Mouse (Mus musculus) cerebellum, adult 2 months (tissue): ENCODE data around the gene 1700069L16Rik. TPM values are rescaled to one million over a fixed set of nuclear protein-coding genes. Genes with fewer than 3 reads are reported as not detected.

Experiments used
- DNase-seq, 2 experiments: peaks; one replicate each; pipeline ENCODE4 v3.0.0; 2021
- H3K27ac ChIP-seq: fragments of 200-500 bp; 2 replicates; pipeline ENCODE4 v1.5.1; 2012; ENCODE audit warnings: low read length, control low read depth, inconsistent platforms; ENCODE audit not compliant: insufficient read depth
- H3K27me3 ChIP-seq: fragments of 200-500 bp; 2 replicates; pipeline ENCODE4 v1.6.1; 2012; ENCODE audit warnings: inconsistent platforms, mild to moderate bottlenecking, low read length, moderate library complexity; ENCODE audit not compliant: control insufficient read depth, insufficient read depth
- H3K4me1 ChIP-seq: fragments of 200-500 bp; 2 replicates; pipeline ENCODE4 v1.6.1; 2011; ENCODE audit warnings: low read length; ENCODE audit not compliant: control insufficient read depth, insufficient read depth
- H3K4me3 ChIP-seq: fragments of 200-500 bp; replicated peaks from 2 replicates; pipeline ENCODE3; 2011; ENCODE audit warnings: mild to moderate bottlenecking, low read depth, low read length, control low read depth; ENCODE audit not compliant: insufficient read depth
- CTCF ChIP-seq: fragments of 200-500 bp; IDR thresholded peaks from 2 replicates; pipeline ENCODE4 v1.5.1; 2011; ENCODE audit warnings: low read depth, mild to moderate bottlenecking, control low read depth, low read length, moderate library complexity, borderline replicate concordance; ENCODE audit not compliant: insufficient read depth
- POLR2A ChIP-seq: fragments of 200-500 bp; IDR thresholded peaks from 2 replicates; pipeline ENCODE4 v1.6.1; 2011; ENCODE audit warnings: low read length, control low read depth, borderline replicate concordance; ENCODE audit not compliant: insufficient read depth
- WGBS: fragments of 180-500 bp; shearing (Covaris S2); methylation state at CpG from one replicate; pipeline ENCODE4 v1.1.7; 2018; 5-methylcytosine and 5-hydroxymethylcytosine counted together
- polyA plus RNA-seq: library from polyadenylated mRNA; depleted of rRNA; stranded (reverse); fragments of >200 nt; gene quantifications from 2 replicates; pipeline ENCODE4 v1.2.3, GENCODE M21; 2012

1700069L16Rik gene
- polyA plus RNA-seq, 1 experiment, result 0.39 TPM

GRCm38 (mm10) chr5:113654821-113655220 lies 69.8 kb downstream of the 1700069L16Rik start:
- no peak for TF ChIP-seq CTCF
- TF ChIP-seq POLR2A, result no peak
- Histone ChIP-seq H3K4me3 (no peak overlapping the region), H3K27ac (no peak overlapping the region), H3K4me1 (peaks cover 9% of the 10 kb centered on the region), H3K27me3 (no peaks in the 10 kb centered on the region)
- WGBS, result 49% methylated on average over 12 of the region's 12 CpGs
- DNase-seq, result peak; percentile 49 to 65

GRCm38 (mm10) chr5:113654206-113654605 lies 70.4 kb downstream of the 1700069L16Rik start:
- DNase-seq, result no peak
- TF ChIP-seq CTCF (no peak), POLR2A (no peak)
- Histone ChIP-seq H3K4me3 (no peak overlapping the region), H3K4me1 (peaks cover 9% of the 10 kb centered on the region), H3K27ac (no peak overlapping the region), H3K27me3 (no peaks in the 10 kb centered on the region)
- 86% methylated on average over 11 of the region's 11 CpGs for WGBS

- Histone ChIP-seq H3K27ac (no peak overlapping the region), H3K4me3 (no peak overlapping the region), H3K4me1 (peaks cover 9% of the 10 kb centered on the region), H3K27me3 (no peaks in the 10 kb centered on the region)
- WGBS, result 69% methylated on average over 5 of the region's 5 CpGs
- no peak for TF ChIP-seq POLR2A
- TF ChIP-seq CTCF, result no peak
- DNase-seq, result no peak
Observed at GRCm38 (mm10) chr5:113652215-113652614, 72.4 kb downstream of the 1700069L16Rik start.

- DNase-seq, result peak in 1 of 2 experiments; percentile 31
- no peak within 1 kb of the TSS for H3K4me3 ChIP-seq
- 50% methylated on average over 30 of the region's 30 CpGs for WGBS
- peaks cover 9% of the 10 kb centered on the region for H3K4me1 ChIP-seq
- H3K27me3 ChIP-seq, result no peaks in the 10 kb centered on the region
- TF ChIP-seq CTCF (0 out of 2 replicates have a peak, but pooled peaks have one; percentile 2), POLR2A (no peak)
- H3K27ac ChIP-seq, result no peak within 1 kb of the TSS
Observed at GRCm38 (mm10) chr5:113650035-113650865, 74.3 kb downstream of the 1700069L16Rik start, which contains the start of gene Cmklr1. TSS of gene Cmklr1 (minus strand) at chr5:113650426.

GRCm38 (mm10) chr5:113648647-113649211 lies 75.8 kb downstream of the 1700069L16Rik start:
- Histone ChIP-seq H3K27me3 (no peaks in the 10 kb centered on the region), H3K4me3 (no peak overlapping the region), H3K27ac (no peak overlapping the region), H3K4me1 (peaks cover 17% of the 10 kb centered on the region)
- DNase-seq, result no peak
- TF ChIP-seq CTCF (no peak), POLR2A (no peak)
- 80% methylated on average over 5 of the region's 5 CpGs for WGBS

GRCm38 (mm10) chr5:113647141-113647540 lies 77.4 kb downstream of the 1700069L16Rik start:
- Histone ChIP-seq H3K27ac (no peak overlapping the region), H3K4me1 (peaks cover 31% of the 10 kb centered on the region), H3K4me3 (no peak overlapping the region), H3K27me3 (no peaks in the 10 kb centered on the region)
- TF ChIP-seq POLR2A (no peak), CTCF (no peak)
- no peak for DNase-seq
- WGBS, result 93% methylated on average over 8 of the region's 8 CpGs

GRCm38 (mm10) chr5:113644520-113644919 lies 80.1 kb downstream of the 1700069L16Rik start:
- DNase-seq, result peak in 1 of 2 experiments; percentile 50
- Histone ChIP-seq H3K4me1 (peaks cover 35% of the 10 kb centered on the region), H3K4me3 (no peak overlapping the region), H3K27ac (no peak overlapping the region), H3K27me3 (no peaks in the 10 kb centered on the region)
- 88% methylated on average over 4 of the region's 4 CpGs for WGBS
- TF ChIP-seq POLR2A (no peak), CTCF (no peak)
